Mouse (Mus musculus): ENCODE measurements around the gene Prom2. TPM values are rescaled to one million over a fixed set of nuclear protein-coding genes. Genes with fewer than 3 reads are reported as not detected.
A peak's percentile ranks its signal among the peaks of the same experiment; 100 is the strongest.

Gene Prom2
- polyA plus RNA-seq (2012; rRNA removed): 3.3 and 4.1 TPM in 2 replicates

- Histone ChIP-seq H3K4me3 (replicated peaks; ENCODE audit: insufficient read depth, low read depth, low read length) (no peak within 1 kb of the TSS), H3K27ac (ENCODE audit: insufficient read depth, low read length) (peak within 1 kb of the TSS; percentile 14), H3K27me3 (ENCODE audit: control insufficient read depth, insufficient read depth, low read length) (no peaks in the 10 kb centered on the region), H3K4me1 (ENCODE audit: control insufficient read depth, insufficient read depth, low read length) (peaks cover 39% of the 10 kb centered on the region)
- WGBS: 8% methylated on average over 29 of the region's 29 CpGs
- DNase-seq: peak; percentile 51 to 63
- TF ChIP-seq CTCF (IDR thresholded peaks at IDR 0.05; ENCODE audit: borderline replicate concordance, insufficient read depth, low read depth, low read length) (no peak), POLR2A (IDR thresholded peaks at IDR 0.05; ENCODE audit: borderline replicate concordance, insufficient read depth, low read length) (no peak)
Observed at GRCm38 (mm10) chr2:127541185-127541584, at the start of gene Prom2. Prom2 (minus strand) TSS chr2:127541467.

DNA sequence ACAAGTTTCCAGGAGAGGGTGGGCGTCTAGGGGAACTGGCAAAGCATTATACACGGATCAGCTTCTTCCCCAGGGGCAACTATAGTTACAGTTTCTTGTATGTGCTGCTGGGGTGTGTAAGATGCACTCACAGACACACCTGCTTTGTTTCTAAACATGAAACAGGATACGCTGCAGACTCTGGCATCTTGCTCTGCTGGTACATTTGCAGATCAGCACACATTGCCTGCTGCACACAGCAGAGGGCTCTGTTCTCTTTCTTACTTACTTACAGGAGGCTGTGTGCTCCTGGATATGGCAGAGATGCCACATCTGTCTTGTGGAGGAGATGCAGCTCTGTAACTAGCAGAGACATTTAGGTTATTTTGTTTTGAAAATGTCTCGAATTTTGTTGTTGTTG lies 49.6 kb upstream of the Prom2 start:
- no peak for TF ChIP-seq CTCF (IDR thresholded peaks at IDR 0.05; ENCODE audit: borderline replicate concordance, insufficient read depth, low read depth, low read length)
- TF ChIP-seq POLR2A (IDR thresholded peaks at IDR 0.05; ENCODE audit: borderline replicate concordance, insufficient read depth, low read length): no peak
- Histone ChIP-seq H3K4me3 (replicated peaks; ENCODE audit: insufficient read depth, low read depth, low read length) (no peak overlapping the region), H3K27ac (ENCODE audit: insufficient read depth, low read length) (no peak overlapping the region), H3K27me3 (ENCODE audit: control insufficient read depth, insufficient read depth, low read length) (no peaks in the 10 kb centered on the region), H3K4me1 (ENCODE audit: control insufficient read depth, insufficient read depth, low read length) (peaks cover 3% of the 10 kb centered on the region)
- WGBS: 74% methylated on average over 4 of the region's 4 CpGs
- DNase-seq: no peak

GRCm38 (mm10) chr2:127590204-127590603 lies 48.9 kb upstream of the Prom2 start:
- 81% methylated on average over 15 of the region's 15 CpGs for WGBS
- Histone ChIP-seq H3K27me3 (ENCODE audit: control insufficient read depth, insufficient read depth, low read length) (no peaks in the 10 kb centered on the region), H3K4me1 (ENCODE audit: control insufficient read depth, insufficient read depth, low read length) (peaks cover 3% of the 10 kb centered on the region), H3K4me3 (replicated peaks; ENCODE audit: insufficient read depth, low read depth, low read length) (no peak overlapping the region), H3K27ac (ENCODE audit: insufficient read depth, low read length) (no peak overlapping the region)
- no peak for DNase-seq
- no peak for TF ChIP-seq CTCF (IDR thresholded peaks at IDR 0.05; ENCODE audit: borderline replicate concordance, insufficient read depth, low read depth, low read length)
- no peak for TF ChIP-seq POLR2A (IDR thresholded peaks at IDR 0.05; ENCODE audit: borderline replicate concordance, insufficient read depth, low read length)

GRCm38 (mm10) chr2:127588897-127589296 lies 47.6 kb upstream of the Prom2 start:
- Histone ChIP-seq H3K27ac (ENCODE audit: insufficient read depth, low read length) (no peak overlapping the region), H3K4me1 (ENCODE audit: control insufficient read depth, insufficient read depth, low read length) (peaks cover 3% of the 10 kb centered on the region), H3K4me3 (replicated peaks; ENCODE audit: insufficient read depth, low read depth, low read length) (no peak overlapping the region), H3K27me3 (ENCODE audit: control insufficient read depth, insufficient read depth, low read length) (no peaks in the 10 kb centered on the region)
- DNase-seq: no peak
- TF ChIP-seq POLR2A (IDR thresholded peaks at IDR 0.05; ENCODE audit: borderline replicate concordance, insufficient read depth, low read length): no peak
- no peak for TF ChIP-seq CTCF (IDR thresholded peaks at IDR 0.05; ENCODE audit: borderline replicate concordance, insufficient read depth, low read depth, low read length)
- WGBS: 87% methylated on average over 9 of the region's 9 CpGs

DNA sequence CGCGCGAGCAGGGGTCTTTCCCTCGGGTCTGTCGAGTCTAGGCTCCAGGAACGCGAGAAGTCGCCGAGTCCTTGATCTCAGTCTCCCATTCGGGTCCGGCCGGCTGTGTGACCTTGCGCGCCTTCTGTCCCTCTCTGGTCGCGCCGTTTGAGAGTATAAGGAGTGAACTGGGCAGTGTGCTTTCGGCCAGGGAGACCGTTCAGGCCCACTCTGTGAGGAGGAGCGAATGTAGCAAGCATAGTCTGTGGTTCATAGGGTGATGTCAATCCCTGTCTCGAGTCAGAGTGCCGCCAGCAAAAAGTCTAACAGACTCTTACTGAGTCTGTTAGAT lies 46.2 kb upstream of the Prom2 start:
- H3K27ac ChIP-seq (ENCODE audit: insufficient read depth, low read length): peak overlapping the region; percentile 90
- H3K27me3 ChIP-seq (ENCODE audit: control insufficient read depth, insufficient read depth, low read length): no peaks in the 10 kb centered on the region
- no peak for TF ChIP-seq POLR2A (IDR thresholded peaks at IDR 0.05; ENCODE audit: borderline replicate concordance, insufficient read depth, low read length)
- no peak for TF ChIP-seq CTCF (IDR thresholded peaks at IDR 0.05; ENCODE audit: borderline replicate concordance, insufficient read depth, low read depth, low read length)
- DNase-seq: no peak
- peaks cover 3% of the 10 kb centered on the region for H3K4me1 ChIP-seq (ENCODE audit: control insufficient read depth, insufficient read depth, low read length)
- under 1% methylated on average over 22 of the region's 22 CpGs for WGBS
- H3K4me3 ChIP-seq (replicated peaks; ENCODE audit: insufficient read depth, low read depth, low read length): peak overlapping the region; percentile 93

DNA sequence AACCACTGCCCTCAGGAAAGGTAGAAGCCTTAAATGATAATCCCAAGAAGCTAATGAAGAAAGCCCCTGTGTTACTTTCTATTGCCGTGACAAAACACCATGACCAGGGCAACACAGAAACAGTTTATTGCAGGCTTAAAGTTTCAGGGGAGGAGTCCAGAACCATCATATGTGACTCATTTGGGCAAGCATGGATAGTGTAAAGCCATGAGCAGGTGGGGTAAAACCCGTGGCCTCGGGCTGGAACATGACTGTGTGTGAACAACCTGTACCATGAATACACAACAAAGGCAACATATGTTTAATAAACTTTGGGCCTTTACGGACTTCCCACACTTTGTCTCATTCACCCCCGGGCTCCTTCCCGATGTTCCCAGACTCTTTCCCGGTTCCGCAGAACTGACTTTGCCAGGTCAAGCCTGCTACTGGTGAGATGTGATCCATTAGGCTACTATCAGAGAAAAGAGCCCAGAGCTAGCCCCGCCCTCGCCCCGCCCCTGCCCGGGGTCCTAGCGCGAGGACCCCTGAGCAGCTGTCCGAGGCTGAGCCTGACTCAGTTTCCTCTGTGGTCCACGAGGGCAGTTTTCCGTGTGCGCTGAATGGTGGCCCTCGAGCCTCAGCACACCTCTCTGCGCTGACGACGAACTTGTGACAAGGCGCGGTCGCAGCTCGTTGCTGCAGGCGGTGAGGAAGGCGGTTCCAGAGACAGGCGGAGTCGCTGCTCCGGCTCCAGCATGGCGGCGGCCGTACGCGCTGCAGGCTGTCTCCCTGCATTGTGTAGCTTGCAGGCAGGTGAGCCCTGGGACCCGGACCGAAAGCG lies 45.6 kb upstream of the Prom2 start, which contains the start of the genes Zfp661 and Mrps5:
TSS of gene Zfp661 (minus strand) at position 401 of the 820 bp plus-strand sequence.
TSS of gene Mrps5 (plus strand) at position 529 of the 820 bp plus-strand sequence.
- TF ChIP-seq CTCF (IDR thresholded peaks at IDR 0.05; ENCODE audit: borderline replicate concordance, insufficient read depth, low read depth, low read length) (no peak), POLR2A (IDR thresholded peaks at IDR 0.05; ENCODE audit: borderline replicate concordance, insufficient read depth, low read length) (peak; percentile 66; the same call in 1 of the 2 replicates)
- peak within 1 kb of the TSS; percentile 90 for H3K27ac ChIP-seq (ENCODE audit: insufficient read depth, low read length)

DNA sequence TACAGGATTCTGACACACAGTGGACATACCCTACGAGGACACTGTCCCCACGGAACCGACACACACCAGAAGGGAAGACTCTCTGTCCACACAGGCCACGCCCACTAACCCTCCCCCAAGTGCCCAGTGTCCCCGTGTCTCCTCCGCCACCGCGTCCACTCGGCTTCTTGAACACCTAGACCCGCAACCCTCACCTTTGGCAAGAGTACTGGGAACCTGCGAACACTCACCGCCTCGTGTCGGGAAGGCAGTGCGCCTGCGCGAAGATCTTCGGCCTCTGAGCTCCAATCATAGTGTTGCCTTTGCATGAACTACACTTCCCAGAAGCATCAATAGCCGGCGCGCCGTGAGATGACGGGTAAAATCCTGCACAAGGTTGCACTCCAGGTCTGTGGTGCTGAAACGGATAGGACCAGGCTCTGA lies 43.2 kb upstream of the Prom2 start:
- peak; percentile 96 to 98 for DNase-seq
- H3K4me1 ChIP-seq (ENCODE audit: control insufficient read depth, insufficient read depth, low read length): peaks cover 3% of the 10 kb centered on the region
- 0 out of 2 replicates have a peak overlapping the region, but pooled peaks have one; percentile 3 for H3K27ac ChIP-seq (ENCODE audit: insufficient read depth, low read length)
- TF ChIP-seq CTCF (IDR thresholded peaks at IDR 0.05; ENCODE audit: borderline replicate concordance, insufficient read depth, low read depth, low read length) (no peak), POLR2A (IDR thresholded peaks at IDR 0.05; ENCODE audit: borderline replicate concordance, insufficient read depth, low read length) (peak; percentile 99)
- under 1% methylated on average over 24 of the region's 24 CpGs for WGBS
- H3K4me3 ChIP-seq (replicated peaks; ENCODE audit: insufficient read depth, low read depth, low read length): peak overlapping the region; percentile 90
- no peaks in the 10 kb centered on the region for H3K27me3 ChIP-seq (ENCODE audit: control insufficient read depth, insufficient read depth, low read length)

More for the DNA sequence above, 45.6 kb upstream of the Prom2 start, which contains the start of the genes Zfp661 and Mrps5:
- H3K4me3 ChIP-seq (replicated peaks; ENCODE audit: insufficient read depth, low read depth, low read length): peak within 1 kb of the TSS; percentile 93
- 3% methylated on average over 39 of the region's 39 CpGs for WGBS
- H3K27me3 ChIP-seq (ENCODE audit: control insufficient read depth, insufficient read depth, low read length): no peaks in the 10 kb centered on the region
- peaks cover 3% of the 10 kb centered on the region for H3K4me1 ChIP-seq (ENCODE audit: control insufficient read depth, insufficient read depth, low read length)
- DNase-seq: peak; percentile 83 to 88

DNA sequence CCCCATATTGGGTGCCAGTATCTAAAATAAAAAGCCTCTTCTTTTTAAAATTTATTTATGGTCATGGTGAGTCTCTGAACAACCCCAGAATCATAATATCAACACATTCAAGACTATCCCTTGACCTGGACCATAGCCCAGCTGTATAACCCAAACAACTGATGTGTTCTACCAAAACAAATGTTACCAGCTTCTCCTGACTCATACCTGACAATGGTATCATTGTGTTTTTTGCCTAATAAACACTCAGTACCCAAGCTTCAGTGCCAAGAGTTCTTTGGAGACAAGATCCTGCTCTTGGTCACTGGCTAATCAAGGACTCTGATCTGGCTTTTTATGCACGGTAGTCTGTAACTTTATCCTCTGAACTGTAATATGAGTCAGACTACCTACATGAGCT lies 32.1 kb upstream of the Prom2 start:
- no peak for TF ChIP-seq CTCF (IDR thresholded peaks at IDR 0.05; ENCODE audit: borderline replicate concordance, insufficient read depth, low read depth, low read length)
- no peak for TF ChIP-seq POLR2A (IDR thresholded peaks at IDR 0.05; ENCODE audit: borderline replicate concordance, insufficient read depth, low read length)
- Histone ChIP-seq H3K27ac (ENCODE audit: insufficient read depth, low read length) (no peak overlapping the region), H3K27me3 (ENCODE audit: control insufficient read depth, insufficient read depth, low read length) (no peaks in the 10 kb centered on the region), H3K4me1 (ENCODE audit: control insufficient read depth, insufficient read depth, low read length) (no peaks in the 10 kb centered on the region), H3K4me3 (replicated peaks; ENCODE audit: insufficient read depth, low read depth, low read length) (no peak overlapping the region)
- no peak for DNase-seq
- WGBS: 63% methylated on average over 1 of the region's 1 CpGs
